Mouse (Mus musculus): ENCODE measurements around the gene Asb16.

DNA sequence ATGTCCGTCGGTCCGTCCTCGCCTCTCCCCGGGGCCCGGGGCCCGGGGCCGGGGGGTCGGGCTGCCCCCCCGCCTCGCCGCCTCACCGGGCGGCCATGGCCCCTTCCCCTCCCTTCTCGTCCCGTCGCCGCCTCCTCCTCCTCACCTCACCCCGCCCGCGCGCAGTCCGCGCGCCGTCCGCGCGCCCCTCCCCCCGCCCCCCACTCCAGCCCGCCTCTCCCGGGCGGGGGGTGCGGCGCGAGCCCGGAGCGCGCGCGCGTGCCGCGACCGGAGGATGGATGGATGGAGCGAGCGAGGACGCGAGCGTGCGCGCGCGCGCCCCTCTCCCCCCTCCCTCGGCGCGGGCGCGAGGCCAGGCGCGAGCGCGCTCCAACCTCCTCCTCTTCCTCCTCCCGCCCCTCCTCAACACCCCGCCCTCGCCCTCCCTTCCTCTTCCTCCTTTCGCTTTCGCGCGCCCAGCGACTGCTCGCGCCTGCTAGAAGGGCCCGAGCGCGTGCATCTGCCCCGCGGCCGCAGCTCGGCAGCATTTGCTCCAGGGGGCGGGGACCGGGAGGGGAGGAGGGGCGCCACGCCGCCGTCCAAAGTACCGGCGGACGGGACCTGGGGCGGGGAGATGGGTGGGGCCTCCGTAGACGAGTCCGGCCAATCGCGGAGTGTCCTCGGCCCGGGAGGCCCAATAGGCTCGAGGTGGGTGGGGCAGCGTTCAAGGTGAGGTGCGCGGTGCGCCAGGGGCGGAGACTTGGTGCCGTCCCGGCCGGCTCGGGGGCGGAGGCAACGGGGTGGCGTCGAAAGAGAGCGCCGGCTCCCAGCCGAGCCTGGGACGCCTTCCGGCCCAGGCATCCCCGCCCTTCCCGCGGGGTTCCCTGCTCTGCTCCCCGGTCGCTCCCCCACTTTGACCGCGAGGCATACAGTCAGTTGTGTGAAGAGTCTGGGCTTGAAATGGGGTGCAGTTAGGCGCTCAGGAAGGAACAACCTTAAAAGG lies 28.2 kb downstream of the Asb16 start, which contains the start of gene Atxn7l3:
- TF ChIP-seq CTCF (IDR thresholded peaks at IDR 0.05) (no peak), POLR2A (IDR thresholded peaks at IDR 0.05; ENCODE audit: insufficient read depth, low read depth, low read length) (peak; percentile 91)

Measured in heart, adult 2 months (tissue).